ENCODE assay signal across 11 mouse cellular contexts in the genomic region with DNA sequence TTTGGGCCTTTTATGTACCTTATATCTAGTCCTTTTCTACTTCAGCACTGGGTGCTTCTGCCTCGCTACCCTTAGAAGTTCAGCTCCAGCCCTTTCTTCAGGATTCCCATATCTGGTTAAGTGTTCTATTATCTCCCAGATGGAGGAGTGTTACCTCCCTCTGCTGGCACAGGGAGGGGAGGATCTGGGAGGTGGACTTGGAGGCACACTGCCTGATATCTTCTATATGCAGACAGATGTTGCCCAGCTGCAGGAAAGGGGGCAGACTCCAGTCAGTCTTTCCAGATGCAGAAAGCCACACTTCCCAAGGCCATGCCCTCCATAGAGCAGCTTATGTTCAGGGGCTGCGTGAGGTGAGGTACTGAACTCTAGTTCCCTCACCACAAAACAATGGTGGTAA.
DNase-seq lines count a peak whose midpoint lies in the region; ATAC-seq and TF ChIP-seq lines count a peak whose summit lies in the region.
"Had no signal": no experiment of that assay in that cellular context is flagged by ENCODE, and none has a peak within 500 bp of the region (broad histone marks: within the 10 kb centered on the region; RNA-seq: fewer than 3 reads in every experiment).

No protein-coding gene starts in this region.

- peak; percentile 50 for TF ChIP-seq CTCF in hindbrain, postnatal 0 days (IDR thresholded peaks at IDR 0.05; ENCODE audit: low read depth)

- WGBS in hindbrain, postnatal 0 days = 64% methylated on average over 2 of the region's 2 CpGs
- WGBS in hindbrain, embryonic 14.5 days = 69% methylated on average over 2 of the region's 2 CpGs

- H3K27me3 ChIP-seq in hindbrain, postnatal 0 days (ENCODE audit: insufficient read depth, low read length) = no peaks in the 10 kb centered on the region
- H3K27me3 ChIP-seq in hindbrain, embryonic 14.5 days (ENCODE audit: control insufficient read depth, insufficient read depth, low read length) = no peaks in the 10 kb centered on the region
- H3K27me3 ChIP-seq: embryonic facial prominence, embryonic 12.5 days; midbrain, embryonic 15.5 days had no signal

- DNase-seq in adrenal gland, postnatal 14 days = peak; percentile 34
- DNase-seq in adrenal gland, postnatal 25 days = no peak
- no peak for DNase-seq in hindbrain, postnatal 0 days (ENCODE audit: low spot score)
- DNase-seq in hindbrain, embryonic 14.5 days (ENCODE audit: low spot score) = no peak
- DNase-seq in ovary, postnatal 36 days (ENCODE audit: low spot score) = peak; percentile 26
- no peak for DNase-seq in ovary, postnatal 10 days (ENCODE audit: low spot score)
- no peak for DNase-seq in cerebellum, postnatal 36 days
- no peak for DNase-seq in layer of hippocampus, postnatal 10 days (ENCODE audit: low spot score in 2 of 2)

- ATAC-seq in hindbrain, postnatal 0 days = no peak
- ATAC-seq in hindbrain, embryonic 14.5 days (ENCODE audit: low FRiP score) = no peak
- ATAC-seq: midbrain, embryonic 15.5 days had no signal

- no peak overlapping the region for H3K4me2 ChIP-seq in hindbrain, postnatal 0 days (ENCODE audit: low read depth, low read length)
- H3K4me2 ChIP-seq in hindbrain, embryonic 14.5 days (replicated peaks) = no peak overlapping the region
- H3K4me2 ChIP-seq: embryonic facial prominence, embryonic 12.5 days; midbrain, embryonic 15.5 days had no signal

- H3K9me3 ChIP-seq in hindbrain, postnatal 0 days (ENCODE audit: low read length) = no peaks in the 10 kb centered on the region
- no peaks in the 10 kb centered on the region for H3K9me3 ChIP-seq in hindbrain, embryonic 14.5 days (ENCODE audit: control insufficient read depth, low read length)
- H3K9me3 ChIP-seq: embryonic facial prominence, embryonic 12.5 days; midbrain, embryonic 15.5 days had no signal

- no peak overlapping the region for H3K27ac ChIP-seq in hindbrain, postnatal 0 days
- no peak overlapping the region for H3K27ac ChIP-seq in hindbrain, embryonic 14.5 days
- H3K27ac ChIP-seq: embryonic facial prominence, embryonic 12.5 days; liver, embryonic 14.5 days; midbrain, embryonic 15.5 days had no signal

- no peak overlapping the region for H3K9ac ChIP-seq in hindbrain, postnatal 0 days (replicated peaks; ENCODE audit: low read length)
- H3K9ac ChIP-seq in hindbrain, embryonic 14.5 days = no peak overlapping the region
- H3K9ac ChIP-seq: embryonic facial prominence, embryonic 12.5 days; liver, embryonic 14.5 days; midbrain, embryonic 15.5 days had no signal

- H3K36me3 ChIP-seq in hindbrain, postnatal 0 days (ENCODE audit: insufficient read depth, low read length) = no peaks in the 10 kb centered on the region
- no peaks in the 10 kb centered on the region for H3K36me3 ChIP-seq in hindbrain, embryonic 14.5 days (replicated peaks; ENCODE audit: control insufficient read depth, insufficient read depth)
- H3K36me3 ChIP-seq: embryonic facial prominence, embryonic 12.5 days; midbrain, embryonic 15.5 days had no signal

- no peaks in the 10 kb centered on the region for H3K4me1 ChIP-seq in hindbrain, postnatal 0 days (ENCODE audit: insufficient read depth, low read length)
- H3K4me1 ChIP-seq in hindbrain, embryonic 14.5 days (replicated peaks; ENCODE audit: control insufficient read depth, insufficient read depth, low read length) = no peaks in the 10 kb centered on the region
- H3K4me1 ChIP-seq: embryonic facial prominence, embryonic 12.5 days; midbrain, embryonic 15.5 days had no signal

- no peak overlapping the region for H3K4me3 ChIP-seq in hindbrain, postnatal 0 days (ENCODE audit: low read length)
- H3K4me3 ChIP-seq in hindbrain, embryonic 14.5 days (replicated peaks; ENCODE audit: low read length) = no peak overlapping the region
- H3K4me3 ChIP-seq: embryonic facial prominence, embryonic 12.5 days; midbrain, embryonic 15.5 days had no signal

Comparison
In these comparisons a context has a peak if more than half of its experiments do, and no peak if none do; other contexts are left out.
1. DNase-seq: peak in adrenal gland, postnatal 14 days (single experiment) and ovary, postnatal 36 days (single experiment); none in adrenal gland, postnatal 25 days (single experiment), hindbrain, postnatal 0 days (single experiment), hindbrain, embryonic 14.5 days (single experiment), ovary, postnatal 10 days (single experiment), cerebellum, postnatal 36 days (0 of 2) and layer of hippocampus, postnatal 10 days (0 of 2).